Mouse (Mus musculus): ENCODE measurements around the gene Drg2. TPM values are rescaled to one million over a fixed set of nuclear protein-coding genes. Genes with fewer than 3 reads are reported as not detected.

Drg2 gene
- polyA plus RNA-seq, 2 experiments: 92.6 to 111 TPM

GRCm38 (mm10) chr11:60486267-60486666 is 31.9 kb downstream of the Drg2 start:
- no peak overlapping the region for H3K4me2 ChIP-seq (replicated peaks; ENCODE audit: low read depth, low read length, severe bottlenecking)
- no peak overlapping the region for H3K4me3 ChIP-seq (replicated peaks; ENCODE audit: low read length)
- 0 out of 2 replicates have a peak overlapping the region, but pooled peaks have one; percentile 7 for H3K9ac ChIP-seq (ENCODE audit: low read depth, low read length, severe bottlenecking)
- H3K27me3 ChIP-seq (ENCODE audit: control insufficient read depth, insufficient read depth, low read length): no peaks in the 10 kb centered on the region
- H3K4me1 ChIP-seq (ENCODE audit: control insufficient read depth, insufficient read depth, low read length): no peaks in the 10 kb centered on the region
- DNase-seq (ENCODE audit: low spot score): no peak
- ATAC-seq (ENCODE audit: low FRiP score, low read depth): no peak
- H3K9me3 ChIP-seq (ENCODE audit: control insufficient read depth, low read length): no peaks in the 10 kb centered on the region
- no peak for TF ChIP-seq POLR2A (IDR thresholded peaks at IDR 0.05; ENCODE audit: borderline replicate concordance, extremely low read depth, insufficient read depth, insufficient read length)
- H3K27ac ChIP-seq (replicated peaks; ENCODE audit: low read depth, low read length): no peak overlapping the region
- WGBS: 64% methylated on average over 3 of the region's 3 CpGs
- H3K36me3 ChIP-seq (ENCODE audit: control insufficient read depth, insufficient read depth, low read length): no peaks in the 10 kb centered on the region

DNA sequence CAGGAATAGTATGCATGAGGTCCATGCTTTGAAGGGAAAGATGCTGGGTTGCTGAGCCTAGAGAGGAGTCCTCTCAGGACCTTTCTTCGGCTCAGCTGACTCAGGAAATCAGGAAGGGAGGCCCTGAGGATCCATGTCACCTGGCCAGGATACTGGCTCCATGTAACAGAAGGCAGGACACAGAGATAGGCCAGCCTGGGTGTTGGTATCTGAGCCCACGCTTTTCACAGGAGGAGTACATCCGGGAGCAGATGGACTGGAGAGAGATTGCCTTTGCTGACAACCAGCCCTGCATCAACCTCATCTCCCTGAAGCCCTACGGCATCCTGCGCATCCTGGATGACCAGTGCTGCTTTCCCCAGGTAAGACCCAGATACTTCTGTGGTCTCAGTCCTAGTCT is 38.3 kb downstream of the Drg2 start:
- no peaks in the 10 kb centered on the region for H3K36me3 ChIP-seq (ENCODE audit: control insufficient read depth, insufficient read depth, low read length)
- H3K4me1 ChIP-seq (ENCODE audit: control insufficient read depth, insufficient read depth, low read length): no peaks in the 10 kb centered on the region
- 78% methylated on average over 5 of the region's 5 CpGs for WGBS
- H3K9me3 ChIP-seq (ENCODE audit: control insufficient read depth, low read length): no peaks in the 10 kb centered on the region
- no peak overlapping the region for H3K4me2 ChIP-seq (replicated peaks; ENCODE audit: low read depth, low read length, severe bottlenecking)
- no peak overlapping the region for H3K27ac ChIP-seq (replicated peaks; ENCODE audit: low read depth, low read length)
- TF ChIP-seq POLR2A (IDR thresholded peaks at IDR 0.05; ENCODE audit: borderline replicate concordance, extremely low read depth, insufficient read depth, insufficient read length): no peak
- no peak for ATAC-seq (ENCODE audit: low FRiP score, low read depth)
- DNase-seq (ENCODE audit: low spot score): no peak
- H3K4me3 ChIP-seq (replicated peaks; ENCODE audit: low read length): no peak overlapping the region
- no peaks in the 10 kb centered on the region for H3K27me3 ChIP-seq (ENCODE audit: control insufficient read depth, insufficient read depth, low read length)
- no peak overlapping the region for H3K9ac ChIP-seq (ENCODE audit: low read depth, low read length, severe bottlenecking)

DNA sequence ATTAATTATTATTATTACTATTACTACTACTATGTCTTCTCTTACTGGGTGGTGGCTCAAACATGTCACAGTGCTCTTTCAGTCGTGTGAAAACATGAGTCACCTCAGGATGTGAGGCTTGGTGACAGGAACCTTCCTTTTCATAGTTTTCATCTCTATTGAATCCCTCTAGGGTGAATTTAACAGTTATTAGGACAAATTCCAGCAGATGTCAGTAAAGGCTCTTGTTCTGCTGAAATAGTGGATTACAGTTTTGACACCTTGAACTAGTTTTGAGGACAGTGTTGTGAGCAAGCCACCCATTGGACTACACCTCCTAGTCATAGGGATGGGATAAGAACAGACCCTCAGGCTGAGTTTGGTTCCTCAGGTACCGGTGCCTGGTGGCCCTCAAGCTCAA is 41.3 kb downstream of the Drg2 start:
- Histone ChIP-seq H3K4me2 (replicated peaks; ENCODE audit: low read depth, low read length, severe bottlenecking) (no peak overlapping the region), H3K4me1 (ENCODE audit: control insufficient read depth, insufficient read depth, low read length) (no peaks in the 10 kb centered on the region), H3K4me3 (replicated peaks; ENCODE audit: low read length) (no peak overlapping the region), H3K9me3 (ENCODE audit: control insufficient read depth, low read length) (no peaks in the 10 kb centered on the region), H3K36me3 (ENCODE audit: control insufficient read depth, insufficient read depth, low read length) (no peaks in the 10 kb centered on the region), H3K27me3 (ENCODE audit: control insufficient read depth, insufficient read depth, low read length) (no peaks in the 10 kb centered on the region), H3K9ac (ENCODE audit: low read depth, low read length, severe bottlenecking) (no peak overlapping the region), H3K27ac (replicated peaks; ENCODE audit: low read depth, low read length) (no peak overlapping the region)
- WGBS: 60% methylated on average over 2 of the region's 2 CpGs
- no peak for TF ChIP-seq POLR2A (IDR thresholded peaks at IDR 0.05; ENCODE audit: borderline replicate concordance, extremely low read depth, insufficient read depth, insufficient read length)
- no peak for DNase-seq (ENCODE audit: low spot score)
- ATAC-seq (ENCODE audit: low FRiP score, low read depth): no peak

GRCm38 (mm10) chr11:60507281-60507680 is 52.9 kb downstream of the Drg2 start:
- 77% methylated on average over 13 of the region's 13 CpGs for WGBS
- H3K9ac ChIP-seq (ENCODE audit: low read depth, low read length, severe bottlenecking): no peak overlapping the region

GRCm38 (mm10) chr11:60508950-60509349 is 54.6 kb downstream of the Drg2 start:
- DNase-seq (ENCODE audit: low spot score): no peak
- no peak for ATAC-seq (ENCODE audit: low FRiP score, low read depth)
- 6% methylated on average over 11 of the region's 11 CpGs for WGBS
- H3K36me3 ChIP-seq (ENCODE audit: control insufficient read depth, insufficient read depth, low read length): no peaks in the 10 kb centered on the region
- no peaks in the 10 kb centered on the region for H3K27me3 ChIP-seq (ENCODE audit: control insufficient read depth, insufficient read depth, low read length)
- H3K27ac ChIP-seq (replicated peaks; ENCODE audit: low read depth, low read length): no peak overlapping the region
- H3K4me3 ChIP-seq (replicated peaks; ENCODE audit: low read length): peak overlapping the region; percentile 40
- no peaks in the 10 kb centered on the region for H3K9me3 ChIP-seq (ENCODE audit: control insufficient read depth, low read length)
- peak overlapping the region; percentile 52 for H3K9ac ChIP-seq (ENCODE audit: low read depth, low read length, severe bottlenecking)
- H3K4me2 ChIP-seq (replicated peaks; ENCODE audit: low read depth, low read length, severe bottlenecking): peak overlapping the region; percentile 78
- H3K4me1 ChIP-seq (ENCODE audit: control insufficient read depth, insufficient read depth, low read length): peaks cover 3% of the 10 kb centered on the region
- no peak for TF ChIP-seq POLR2A (IDR thresholded peaks at IDR 0.05; ENCODE audit: borderline replicate concordance, extremely low read depth, insufficient read depth, insufficient read length)

More at GRCm38 (mm10) chr11:60507281-60507680, 52.9 kb downstream of the Drg2 start:
- Histone ChIP-seq H3K4me3 (replicated peaks; ENCODE audit: low read length) (no peak overlapping the region), H3K36me3 (ENCODE audit: control insufficient read depth, insufficient read depth, low read length) (no peaks in the 10 kb centered on the region), H3K4me2 (replicated peaks; ENCODE audit: low read depth, low read length, severe bottlenecking) (no peak overlapping the region), H3K27ac (replicated peaks; ENCODE audit: low read depth, low read length) (no peak overlapping the region), H3K4me1 (ENCODE audit: control insufficient read depth, insufficient read depth, low read length) (peaks cover 3% of the 10 kb centered on the region), H3K9me3 (ENCODE audit: control insufficient read depth, low read length) (no peaks in the 10 kb centered on the region), H3K27me3 (ENCODE audit: control insufficient read depth, insufficient read depth, low read length) (no peaks in the 10 kb centered on the region)
- no peak for TF ChIP-seq POLR2A (IDR thresholded peaks at IDR 0.05; ENCODE audit: borderline replicate concordance, extremely low read depth, insufficient read depth, insufficient read length)
- ATAC-seq (ENCODE audit: low FRiP score, low read depth) (no peak), DNase-seq (ENCODE audit: low spot score) (no peak)

GRCm38 (mm10) chr11:60509500-60509899 is 55.1 kb downstream of the Drg2 start:
- Histone ChIP-seq H3K27me3 (ENCODE audit: control insufficient read depth, insufficient read depth, low read length) (no peaks in the 10 kb centered on the region), H3K4me1 (ENCODE audit: control insufficient read depth, insufficient read depth, low read length) (peaks cover 3% of the 10 kb centered on the region), H3K27ac (replicated peaks; ENCODE audit: low read depth, low read length) (no peak overlapping the region), H3K4me3 (replicated peaks; ENCODE audit: low read length) (peak overlapping the region; percentile 40), H3K36me3 (ENCODE audit: control insufficient read depth, insufficient read depth, low read length) (no peaks in the 10 kb centered on the region), H3K4me2 (replicated peaks; ENCODE audit: low read depth, low read length, severe bottlenecking) (peak overlapping the region; percentile 78), H3K9ac (ENCODE audit: low read depth, low read length, severe bottlenecking) (peak overlapping the region; percentile 52), H3K9me3 (ENCODE audit: control insufficient read depth, low read length) (no peaks in the 10 kb centered on the region)
- DNase-seq (ENCODE audit: low spot score) (no peak), ATAC-seq (ENCODE audit: low FRiP score, low read depth) (peak; percentile 71; the same call in 1 of the 2 replicates)
- TF ChIP-seq POLR2A (IDR thresholded peaks at IDR 0.05; ENCODE audit: borderline replicate concordance, extremely low read depth, insufficient read depth, insufficient read length): no peak
- whole genome bisulfite sequencing: under 1% methylated on average over 25 of the region's 25 CpGs
